Mouse (Mus musculus) cortical plate, adult 2 months (tissue): ENCODE results near the gene Ovol1.

Source experiments
- CTCF ChIP-seq: fragments of 200-500 bp; IDR thresholded peaks from 2 replicates; pipeline ENCODE4 v1.5.1; 2011; ENCODE audit warnings: mild to moderate bottlenecking, control low read depth, low read length; ENCODE audit not compliant: insufficient read depth; ENCODE audit errors: extremely low read depth
- POLR2A ChIP-seq: fragments of 200-500 bp; IDR thresholded peaks from 2 replicates; pipeline ENCODE4 v1.6.1; 2011; ENCODE audit warnings: mild to moderate bottlenecking, low read length, control low read depth; ENCODE audit not compliant: insufficient read depth; ENCODE audit errors: extremely low read depth

DNA sequence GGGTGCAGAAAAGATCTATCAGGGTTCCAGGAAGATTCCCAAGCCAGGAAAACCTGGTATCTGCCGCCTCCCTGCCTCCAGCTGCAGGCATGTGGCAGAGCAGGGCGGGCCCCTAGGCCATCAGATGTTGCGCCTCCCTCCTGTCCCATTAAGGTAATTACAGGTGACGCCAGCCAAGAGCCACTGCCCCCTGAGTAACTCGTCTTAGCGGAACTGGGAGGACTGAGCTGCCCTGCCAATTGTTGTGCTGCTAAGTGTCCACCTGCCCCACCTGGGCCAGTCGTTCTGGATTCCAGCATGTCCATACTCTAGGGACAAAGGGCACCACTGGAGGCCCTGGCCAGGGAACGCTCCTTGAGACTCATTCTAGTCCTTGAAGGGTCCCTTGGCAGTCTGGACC, 6.6 kb downstream of the Ovol1 start:
- TF ChIP-seq POLR2A (no peak), CTCF (no peak)
